Mouse (Mus musculus) liver (tissue): ENCODE results near the gene Ier3.

Experiments
- DNase-seq: peaks from one replicate; pipeline ENCODE4 v3.0.0-alpha.2; 2020; ENCODE audit warnings: mixed read lengths

Gene Ier3

GRCm38 (mm10) chr17:35836991-35837422, 15.5 kb downstream of the Ier3 start:
- DNase-seq = peak; percentile 96

GRCm38 (mm10) chr17:35837487-35837886, 16.0 kb downstream of the Ier3 start:
- DNase-seq = peak; percentile 66

- DNase-seq = peak; percentile 97
Measured at GRCm38 (mm10) chr17:35838122-35838544, 16.6 kb downstream of the Ier3 start, which contains the start of gene Tubb5. Tubb5 (minus strand) TSS chr17:35838306.

- DNase-seq = peak; percentile 50
Measured at GRCm38 (mm10) chr17:35838570-35838969, 17.1 kb downstream of the Ier3 start.

- peak; percentile 46 for DNase-seq
Measured at GRCm38 (mm10) chr17:35839002-35839401, 17.5 kb downstream of the Ier3 start.

- DNase-seq = no peak
Measured at GRCm38 (mm10) chr17:35840561-35840960, 19.1 kb downstream of the Ier3 start.

- DNase-seq = peak; percentile 99
Measured at GRCm38 (mm10) chr17:35841076-35841950, 19.8 kb downstream of the Ier3 start, which contains the start of gene Mdc1. Mdc1 (plus strand) TSS chr17:35841515.

GRCm38 (mm10) chr17:35842006-35842405, 20.5 kb downstream of the Ier3 start:
- peak; percentile 73 for DNase-seq

- DNase-seq = no peak
Measured at GRCm38 (mm10) chr17:35843514-35843913, 22.0 kb downstream of the Ier3 start.

- no peak for DNase-seq
Measured at GRCm38 (mm10) chr17:35848112-35848511, 26.6 kb downstream of the Ier3 start.

- peak; percentile 54 for DNase-seq
Measured at GRCm38 (mm10) chr17:35850974-35851373, 29.5 kb downstream of the Ier3 start.

- DNase-seq = no peak
Measured at GRCm38 (mm10) chr17:35859371-35859770, 37.9 kb downstream of the Ier3 start.

- no peak for DNase-seq
Measured at GRCm38 (mm10) chr17:35859835-35860234, 38.4 kb downstream of the Ier3 start.

GRCm38 (mm10) chr17:35860831-35861197, 39.3 kb downstream of the Ier3 start:
- DNase-seq = no peak

GRCm38 (mm10) chr17:35861198-35861857, 39.8 kb downstream of the Ier3 start, which contains the start of gene Nrm:
Nrm (plus strand) TSS chr17:35861318.
- peak; percentile 89 for DNase-seq

- DNase-seq = no peak
Measured at GRCm38 (mm10) chr17:35864832-35865353, 43.4 kb downstream of the Ier3 start.

- DNase-seq = peak; percentile 67
Measured at GRCm38 (mm10) chr17:35865481-35866280, 44.2 kb downstream of the Ier3 start, which contains the start of gene Ppp1r18. Ppp1r18 (plus strand) TSS chr17:35865593.

- peak; percentile 61 for DNase-seq
Measured at GRCm38 (mm10) chr17:35866281-35866831, 44.9 kb downstream of the Ier3 start.

GRCm38 (mm10) chr17:35866911-35867890, 45.7 kb downstream of the Ier3 start:
- DNase-seq = peak; percentile 40

GRCm38 (mm10) chr17:35868165-35868820, 46.8 kb downstream of the Ier3 start:
- DNase-seq = peak; percentile 26
